Mouse (Mus musculus): ENCODE data around the gene Gse1.

DNA sequence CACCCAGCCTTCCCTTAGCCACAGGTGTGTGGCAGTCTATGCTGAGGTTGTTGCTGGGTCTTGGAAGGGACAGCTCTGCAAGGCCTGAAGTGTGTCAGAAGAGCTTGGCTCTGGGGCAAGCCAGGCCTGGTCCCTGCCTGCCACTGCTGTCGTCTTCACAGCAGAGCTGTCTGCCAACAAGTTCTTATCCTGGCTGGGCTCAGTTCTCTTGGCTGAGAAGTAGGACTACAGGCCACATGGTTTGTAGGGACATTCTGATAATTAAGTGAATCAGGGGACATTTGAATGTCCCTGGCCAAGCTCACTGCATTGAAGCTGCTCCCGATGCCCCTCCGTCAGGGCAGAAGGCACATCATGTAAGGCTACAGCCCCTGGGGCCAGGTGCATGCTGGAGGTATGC, 3.6 kb downstream of the Gse1 start:
- TF ChIP-seq CTCF (IDR thresholded peaks at IDR 0.05), result no peak
- TF ChIP-seq POLR2A (IDR thresholded peaks at IDR 0.05; ENCODE audit: insufficient read depth, low read depth, low read length), result 0 out of 2 replicates have a peak, but pooled peaks have one; percentile 22
- TF ChIP-seq EP300 (IDR thresholded peaks at IDR 0.05; ENCODE audit: insufficient read depth, low read depth, low read length), result peak; percentile 87

Data from heart, adult 2 months (tissue).